Mouse (Mus musculus) liver, adult 2 months (tissue): ENCODE measurements around the gene Nfasc. TPM values are rescaled to one million over a fixed set of nuclear protein-coding genes. Genes with fewer than 3 reads are reported as not detected.

Source experiments
- DNase-seq: peaks from one replicate; pipeline ENCODE4 v3.0.0-alpha.2; 2011; ENCODE audit warnings: low read depth, low spot score; ENCODE audit errors: extremely low read depth
- H3K27ac ChIP-seq: fragments of 200-500 bp; replicated peaks from 2 replicates; pipeline ENCODE4 v1.5.1; 2012; ENCODE audit warnings: low read depth, mild to moderate bottlenecking, control low read depth, inconsistent platforms, low read length; ENCODE audit not compliant: insufficient read depth
- H3K27me3 ChIP-seq: fragments of 200-500 bp; 2 replicates; pipeline ENCODE4 v1.6.1; 2012; ENCODE audit warnings: mild to moderate bottlenecking, moderate library complexity, low read length, inconsistent platforms; ENCODE audit not compliant: control insufficient read depth, insufficient read depth
- H3K36me3 ChIP-seq: fragments of 200-500 bp; 2 replicates; pipeline ENCODE4 v1.6.1; 2012; ENCODE audit warnings: low read length, inconsistent platforms; ENCODE audit not compliant: control insufficient read depth, insufficient read depth
- H3K4me1 ChIP-seq: fragments of 200-500 bp; 2 replicates; pipeline ENCODE4 v1.6.1; 2011; ENCODE audit warnings: low read length; ENCODE audit not compliant: control insufficient read depth, insufficient read depth
- H3K4me3 ChIP-seq: fragments of 200-500 bp; 2 replicates; pipeline ENCODE4 v1.5.1; 2011; ENCODE audit warnings: low read depth, mild to moderate bottlenecking, control low read depth, low read length, moderate library complexity; ENCODE audit not compliant: insufficient read depth
- H3K79me2 ChIP-seq: fragments of 200-500 bp; 2 replicates; pipeline ENCODE4 v1.6.1; 2012; ENCODE audit warnings: inconsistent platforms, mild to moderate bottlenecking, low read length, moderate library complexity; ENCODE audit not compliant: control insufficient read depth, insufficient read depth
- H3K9ac ChIP-seq: fragments of 200-500 bp; 2 replicates; pipeline ENCODE4 v1.6.1; 2012; ENCODE audit warnings: low read depth, mild to moderate bottlenecking, control low read depth, inconsistent platforms, low read length
- CTCF ChIP-seq: fragments of 200-500 bp; IDR thresholded peaks from 2 replicates; pipeline ENCODE4 v1.5.1; 2011; ENCODE audit warnings: low read depth, low read length, control low read depth
- POLR2A ChIP-seq: fragments of 200-500 bp; IDR thresholded peaks from 2 replicates; pipeline ENCODE4 v1.6.1; 2011; ENCODE audit warnings: low read length, control low read depth; ENCODE audit not compliant: insufficient read depth; ENCODE audit errors: extremely low read depth
- WGBS: fragments of 180-500 bp; shearing (Covaris S2); methylation state at CpG from one replicate; pipeline ENCODE4 v1.1.7; 2018; 5-methylcytosine and 5-hydroxymethylcytosine counted together
- polyA plus RNA-seq: library from polyadenylated mRNA; depleted of rRNA; stranded (reverse); fragments of >200 nt; gene quantifications from 2 replicates; pipeline ENCODE4 v1.2.3, GENCODE M21; 2012
- total RNA-seq: library from RNA; depleted of rRNA; stranded (reverse); fragments of >200 nt; gene quantifications from 2 replicates; pipeline ENCODE4 v1.2.3, GENCODE M21; 2014

The Nfasc gene
- total and polyA plus RNA-seq, 2 experiments: 0.09 to 0.11 TPM

GRCm38 (mm10) chr1:132528071-132528470 is 213.5 kb downstream of the Nfasc start:
- H3K27me3 ChIP-seq: no peaks in the 10 kb centered on the region; the same call in 1 of the 2 replicates
- H3K4me3 ChIP-seq: no peak overlapping the region
- DNase-seq: no peak
- no peak overlapping the region for H3K27ac ChIP-seq
- no peak overlapping the region for H3K9ac ChIP-seq
- H3K36me3 ChIP-seq: no peaks in the 10 kb centered on the region
- no peaks in the 10 kb centered on the region for H3K79me2 ChIP-seq
- no peak for TF ChIP-seq POLR2A
- no peak for TF ChIP-seq CTCF
- no peaks in the 10 kb centered on the region for H3K4me1 ChIP-seq
- WGBS: 89% methylated on average over 13 of the region's 13 CpGs

GRCm38 (mm10) chr1:132525832-132526231 is 215.8 kb downstream of the Nfasc start:
- Histone ChIP-seq H3K27me3 (no peaks in the 10 kb centered on the region; the same call in 1 of the 2 replicates), H3K4me3 (no peak overlapping the region), H3K9ac (no peak overlapping the region), H3K36me3 (no peaks in the 10 kb centered on the region), H3K79me2 (no peaks in the 10 kb centered on the region), H3K27ac (no peak overlapping the region), H3K4me1 (no peaks in the 10 kb centered on the region)
- TF ChIP-seq CTCF: peak; percentile 33; the same call in 1 of the 2 replicates
- no peak for TF ChIP-seq POLR2A
- WGBS: 6% methylated on average over 10 of the region's 10 CpGs
- DNase-seq: peak; percentile 70

- TF ChIP-seq CTCF (peak; percentile 70), POLR2A (no peak)
- Histone ChIP-seq H3K36me3 (no peaks in the 10 kb centered on the region), H3K4me1 (peaks cover 7% of the 10 kb centered on the region), H3K9ac (no peak overlapping the region), H3K4me3 (no peak overlapping the region), H3K27ac (no peak overlapping the region), H3K79me2 (no peaks in the 10 kb centered on the region), H3K27me3 (no peaks in the 10 kb centered on the region)
- peak; percentile 15 for DNase-seq
- 38% methylated on average over 4 of the region's 4 CpGs for WGBS
These were observed 217.7 kb downstream of the Nfasc start for GRCm38 (mm10) chr1:132523920-132524319.

GRCm38 (mm10) chr1:132523048-132523447 is 218.5 kb downstream of the Nfasc start:
- no peak overlapping the region for H3K9ac ChIP-seq
- WGBS: 81% methylated on average over 8 of the region's 8 CpGs
- H3K4me1 ChIP-seq: peaks cover 7% of the 10 kb centered on the region
- DNase-seq: no peak
- H3K79me2 ChIP-seq: no peaks in the 10 kb centered on the region
- H3K36me3 ChIP-seq: no peaks in the 10 kb centered on the region
- no peak overlapping the region for H3K27ac ChIP-seq
- H3K27me3 ChIP-seq: no peaks in the 10 kb centered on the region
- TF ChIP-seq CTCF (no peak), POLR2A (no peak)
- no peak overlapping the region for H3K4me3 ChIP-seq

- no peaks in the 10 kb centered on the region for H3K79me2 ChIP-seq
- 33% methylated on average over 2 of the region's 6 CpGs for WGBS
- DNase-seq: peak; percentile 61
- no peaks in the 10 kb centered on the region for H3K36me3 ChIP-seq
- H3K27me3 ChIP-seq: no peaks in the 10 kb centered on the region
- no peak overlapping the region for H3K4me3 ChIP-seq
- H3K9ac ChIP-seq: no peak overlapping the region
- H3K27ac ChIP-seq: no peak overlapping the region
- peaks cover 7% of the 10 kb centered on the region for H3K4me1 ChIP-seq
- TF ChIP-seq POLR2A (no peak), CTCF (peak; percentile 40; the same call in 1 of the 2 replicates)
These were observed 220.8 kb downstream of the Nfasc start for GRCm38 (mm10) chr1:132520764-132521163.

GRCm38 (mm10) chr1:132519734-132520133 is 221.9 kb downstream of the Nfasc start:
- no peak overlapping the region for H3K9ac ChIP-seq
- H3K79me2 ChIP-seq: no peaks in the 10 kb centered on the region
- DNase-seq: peak; percentile 91
- H3K27me3 ChIP-seq: no peaks in the 10 kb centered on the region
- 31% methylated on average over 11 of the region's 11 CpGs for WGBS
- H3K4me3 ChIP-seq: no peak overlapping the region
- no peaks in the 10 kb centered on the region for H3K36me3 ChIP-seq
- H3K27ac ChIP-seq: peak overlapping the region; percentile 9
- TF ChIP-seq CTCF (no peak), POLR2A (no peak)
- peaks cover 7% of the 10 kb centered on the region for H3K4me1 ChIP-seq
